Mouse (Mus musculus) T-helper 1 cell (primary cell): ENCODE results near the gene Galnt17.

Source experiments
- in situ Hi-C: fragments of 300-600 bp; cut with MboI, MseI; formaldehyde crosslinking; loops from one replicate; pipeline ENCODE4 v1.15.1; 2025; ENCODE audit warnings: high pct_unique_total_duplicates

The Galnt17 gene

GRCm38 (mm10) chr5:131308397-131308796, at the start of gene Galnt17:
Galnt17 (minus strand) TSS chr5:131308497.
- in situ Hi-C loops = loop anchor here (5.0 kb wide), 1 partner anchor 724 kb away; no protein-coding TSS in a partner anchor

- in situ Hi-C loops = no loop called here
Measured at GRCm38 (mm10) chr5:131334536-131334935, 26.2 kb upstream of the Galnt17 start.

DNA sequence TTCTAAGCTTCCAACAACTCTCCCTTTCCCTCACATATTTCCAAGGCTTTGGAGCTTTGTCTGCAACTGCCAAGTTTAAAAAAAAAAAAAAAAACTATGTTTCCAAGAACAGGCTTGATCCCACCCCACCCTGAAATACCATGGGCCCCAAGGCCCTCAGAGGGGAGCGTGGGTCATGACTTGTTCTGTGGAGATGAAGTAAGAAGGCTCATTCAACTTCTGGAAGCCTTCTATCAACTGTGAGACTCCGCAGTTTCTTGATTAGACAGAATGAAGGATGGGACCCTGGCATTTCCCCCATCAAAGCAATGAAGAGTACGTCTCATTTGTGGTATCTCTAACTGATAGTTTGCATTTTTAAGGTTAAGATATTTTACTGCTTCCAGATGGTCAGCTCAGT, 13.0 kb upstream of the Galnt17 start:
- in situ Hi-C loops = no loop called here

GRCm38 (mm10) chr5:131319605-131320004, 11.3 kb upstream of the Galnt17 start:
- in situ Hi-C loops = no loop called here

DNA sequence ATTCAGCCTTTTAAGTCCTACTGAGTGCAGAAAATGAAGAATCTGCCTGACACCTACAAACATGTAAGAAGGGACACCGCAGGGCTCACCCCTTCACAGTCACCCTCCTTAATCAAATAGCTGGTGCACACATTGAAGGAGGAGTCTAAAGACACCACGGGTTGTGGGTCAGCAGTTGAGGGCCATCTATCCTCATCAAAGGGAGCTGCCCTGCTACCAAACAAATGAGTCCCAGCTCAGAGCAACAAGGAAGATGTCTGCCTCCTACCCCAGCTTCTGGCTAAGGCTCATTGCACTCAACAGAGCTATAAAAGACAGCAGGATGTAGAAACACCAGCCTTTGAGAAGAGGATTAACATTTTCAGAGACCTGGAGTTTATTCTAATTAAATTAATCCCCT, 10.8 kb upstream of the Galnt17 start:
- in situ Hi-C loops = no loop called here

- in situ Hi-C loops = no loop called here
Measured at GRCm38 (mm10) chr5:131315016-131315415, 6.7 kb upstream of the Galnt17 start.

GRCm38 (mm10) chr5:131307656-131308151, 593 bp downstream of the Galnt17 start:
- in situ Hi-C loops = loop anchor here (5.0 kb wide), 1 partner anchor 725 kb away; no protein-coding TSS in a partner anchor

- in situ Hi-C loops = loop anchor here (5.0 kb wide), 1 partner anchor 725 kb away; no protein-coding TSS in a partner anchor
Measured at GRCm38 (mm10) chr5:131306908-131307655, 1.2 kb downstream of the Galnt17 start.

DNA sequence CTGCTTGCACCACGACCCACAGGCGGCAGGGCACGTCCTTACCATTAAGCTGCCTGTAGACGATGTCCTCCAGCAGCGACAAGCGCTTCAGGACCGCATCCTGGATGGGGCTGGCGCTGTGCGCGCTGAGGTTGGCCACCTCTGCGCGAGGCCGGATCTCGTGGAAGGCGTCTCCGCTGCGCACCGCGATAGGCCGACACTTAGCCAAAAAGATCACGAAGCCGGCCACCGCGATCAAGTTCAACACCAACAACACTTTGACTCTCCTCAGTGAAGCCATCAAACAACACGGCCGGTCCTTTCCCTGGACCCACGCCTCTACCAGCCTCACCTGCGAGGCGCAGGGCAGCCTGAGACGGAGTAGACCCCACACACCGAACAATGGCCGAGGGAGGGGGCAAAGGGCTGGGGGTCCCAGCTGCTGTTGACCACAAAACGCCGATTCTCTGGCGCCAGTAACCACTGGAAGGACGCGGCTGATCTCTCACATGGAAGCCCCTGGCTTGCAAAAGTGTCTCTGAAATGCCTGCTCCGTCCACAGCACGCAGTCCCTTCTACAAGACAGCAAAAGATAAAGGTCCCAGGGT, 1.9 kb downstream of the Galnt17 start:
- in situ Hi-C loops = loop anchor here (5.0 kb wide), 1 partner anchor 726 kb away; no protein-coding TSS in a partner anchor

DNA sequence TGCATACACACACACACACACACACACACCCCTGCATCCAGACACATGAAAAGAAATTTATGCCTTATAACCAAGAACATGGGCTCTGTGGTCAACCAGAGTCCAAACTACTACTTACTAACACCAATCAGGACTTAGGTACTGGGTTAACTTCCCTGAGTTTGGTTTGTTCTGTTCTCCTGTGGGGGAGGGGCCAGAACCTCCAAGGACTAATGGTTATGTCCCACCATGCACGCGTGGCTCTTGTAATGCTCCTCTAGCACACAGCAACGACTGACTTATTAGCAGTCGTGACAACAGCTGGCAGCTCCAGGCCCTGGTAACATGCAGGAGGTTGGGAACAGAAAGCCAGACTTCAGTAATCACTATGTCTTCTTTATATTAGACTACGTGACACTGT, 3.1 kb downstream of the Galnt17 start:
- in situ Hi-C loops = loop anchor here (5.0 kb wide), 1 partner anchor 727 kb away; no protein-coding TSS in a partner anchor

GRCm38 (mm10) chr5:131301526-131301925, 6.8 kb downstream of the Galnt17 start:
- in situ Hi-C loops = no loop called here

DNA sequence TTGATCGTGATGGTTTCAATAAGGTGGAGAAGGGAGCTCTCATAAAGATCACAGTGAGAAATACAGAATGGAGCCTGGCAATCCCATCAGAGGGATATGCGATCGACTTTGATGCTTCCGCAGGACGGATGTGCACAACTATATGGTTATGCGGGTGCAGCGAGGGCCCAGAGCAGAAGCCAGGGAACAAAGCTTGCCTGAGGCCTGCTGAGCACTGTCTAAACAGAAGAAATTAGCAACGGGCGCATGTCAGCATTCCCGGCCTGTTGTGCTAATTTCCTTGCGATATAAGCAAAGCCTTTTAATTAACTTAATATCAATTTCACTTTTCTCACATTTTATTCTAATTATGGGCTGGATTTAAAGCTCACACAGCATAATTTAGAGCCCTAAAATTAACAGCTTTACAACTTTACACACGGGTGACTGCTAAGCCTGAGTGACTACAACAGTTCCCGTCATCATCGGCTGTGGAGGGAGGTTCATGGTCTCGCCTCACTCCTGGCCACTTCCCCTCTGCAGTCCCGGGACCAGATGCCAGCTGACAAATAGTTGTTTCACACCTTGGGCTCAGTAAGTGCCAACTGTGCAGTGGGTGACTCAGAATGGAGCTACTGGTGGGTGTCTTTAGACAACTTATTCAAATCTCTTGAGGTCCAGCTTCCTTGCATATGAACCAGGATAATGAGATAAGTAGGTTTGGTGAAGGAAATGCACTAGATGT, 14.4 kb downstream of the Galnt17 start:
- in situ Hi-C loops = no loop called here

- in situ Hi-C loops = no loop called here
Measured at GRCm38 (mm10) chr5:131287091-131287490, 21.2 kb downstream of the Galnt17 start.

- in situ Hi-C loops = no loop called here
Measured at GRCm38 (mm10) chr5:131286680-131287079, 21.6 kb downstream of the Galnt17 start.

DNA sequence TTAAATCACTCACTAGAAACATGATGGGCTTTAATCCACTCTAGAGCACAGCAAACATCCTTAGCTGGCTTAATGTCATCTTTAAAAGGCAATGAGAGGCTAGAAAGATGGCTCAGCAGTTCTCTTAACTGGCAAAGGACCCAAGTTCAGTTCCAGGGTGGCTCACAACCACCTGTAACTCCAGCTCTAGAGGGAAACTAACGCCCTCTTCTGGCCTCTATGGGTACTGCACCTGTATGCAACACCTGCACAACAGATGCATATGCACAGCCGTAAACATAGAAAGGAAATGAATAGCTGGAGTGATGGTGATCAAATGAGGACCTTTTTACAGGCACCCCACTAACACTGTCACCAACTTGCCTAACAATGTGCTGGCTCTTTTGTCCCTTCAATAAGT, 27.9 kb downstream of the Galnt17 start:
- in situ Hi-C loops = no loop called here

- in situ Hi-C loops = no loop called here
Measured at GRCm38 (mm10) chr5:131279286-131279685, 29.0 kb downstream of the Galnt17 start.

DNA sequence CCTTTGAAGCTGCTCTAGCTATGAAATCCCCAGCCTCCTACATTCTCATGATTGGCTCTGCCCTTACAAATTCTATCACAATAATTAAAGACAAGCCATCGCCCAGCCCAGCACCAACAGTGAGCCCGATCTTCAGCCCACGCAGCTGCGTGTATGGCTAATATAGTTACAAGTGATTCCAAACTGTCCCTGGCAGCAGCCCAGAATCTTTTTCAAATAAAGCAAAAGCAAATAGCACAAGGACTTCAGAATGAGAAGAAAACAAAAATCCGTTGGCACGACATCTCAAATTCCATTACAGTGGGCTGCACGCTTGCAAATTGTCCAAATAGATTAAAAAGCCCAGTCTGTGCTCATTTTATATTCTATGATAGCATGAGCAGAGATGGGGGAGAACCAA, 31.1 kb downstream of the Galnt17 start:
- in situ Hi-C loops = no loop called here

DNA sequence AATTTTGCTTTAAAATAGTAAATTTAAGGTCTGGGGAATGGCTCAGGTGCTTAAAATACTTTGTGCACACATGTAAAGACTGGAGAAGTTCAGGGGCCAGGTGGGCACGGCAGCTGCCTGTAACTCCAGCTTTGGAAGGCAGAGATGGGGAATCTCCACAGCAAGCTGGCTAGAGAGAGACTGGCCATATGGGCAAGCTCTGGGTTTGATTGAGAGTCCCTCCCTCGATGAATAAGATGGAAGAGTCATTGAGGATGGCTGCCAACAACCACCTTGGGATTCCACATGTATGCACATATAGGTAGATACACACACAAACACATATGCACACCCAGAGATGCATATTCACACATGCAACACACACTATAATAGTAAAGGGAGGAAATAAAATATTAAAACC, 42.0 kb downstream of the Galnt17 start:
- in situ Hi-C loops = no loop called here

DNA sequence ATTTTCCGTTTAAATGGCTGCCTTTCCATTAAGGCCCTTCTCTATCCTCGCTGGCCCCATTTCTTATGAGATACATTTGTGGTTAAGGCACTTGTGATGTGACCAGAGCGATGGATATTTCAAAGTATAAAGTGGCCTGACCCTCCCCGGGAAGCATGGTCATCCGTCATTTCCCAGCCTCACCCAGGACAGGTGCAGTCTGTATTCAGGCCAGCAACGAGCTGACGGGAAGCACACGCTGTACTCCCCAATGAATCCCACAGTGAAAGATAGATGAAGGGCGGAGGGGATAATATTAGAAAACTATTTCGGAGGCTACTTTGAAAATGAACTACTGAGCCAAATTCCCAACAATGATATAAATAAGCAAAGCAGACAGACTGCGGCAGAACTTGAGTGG, 44.2 kb downstream of the Galnt17 start:
- in situ Hi-C loops = no loop called here

GRCm38 (mm10) chr5:131250701-131251636, 57.3 kb downstream of the Galnt17 start:
- in situ Hi-C loops = no loop called here

DNA sequence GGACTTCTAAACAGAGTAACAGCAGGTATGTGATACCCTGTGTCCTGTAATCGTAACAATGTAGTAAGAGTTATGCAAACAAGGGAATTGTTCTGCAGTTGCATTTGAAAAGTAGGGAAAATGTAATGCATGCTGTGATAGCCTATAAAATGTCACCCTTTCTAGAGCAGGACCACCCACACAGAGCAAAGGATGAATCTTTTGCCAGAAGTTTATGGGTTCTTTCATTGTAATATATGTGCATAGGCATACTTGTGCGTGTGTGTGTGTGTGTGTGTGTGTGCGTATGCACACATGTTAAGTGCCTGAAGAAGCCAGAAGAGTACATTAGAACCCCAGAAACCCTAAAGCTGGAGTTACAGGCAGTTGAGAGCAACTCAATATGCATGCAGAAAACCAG, 59.9 kb downstream of the Galnt17 start:
- in situ Hi-C loops = no loop called here
